Mouse (Mus musculus): ENCODE results near the gene Plcl2.

The Plcl2 gene

GRCm38 (mm10) chr17:50509251-50510104 lies at the start of gene Plcl2:
Gene Plcl2, plus strand, starts transcription at chr17:50509403.
- no peak for DNase-seq (ENCODE audit: low spot score)

- DNase-seq (ENCODE audit: low spot score): no peak
Measured at GRCm38 (mm10) chr17:50460301-50460700, 48.9 kb upstream of the Plcl2 start.

- no peak for DNase-seq (ENCODE audit: low spot score)
Measured at GRCm38 (mm10) chr17:50467438-50467837, 41.8 kb upstream of the Plcl2 start.

- DNase-seq (ENCODE audit: low spot score): no peak
Measured at GRCm38 (mm10) chr17:50469126-50469525, 40.1 kb upstream of the Plcl2 start.

GRCm38 (mm10) chr17:50469543-50470431 lies 39.4 kb upstream of the Plcl2 start:
- DNase-seq (ENCODE audit: low spot score): no peak

- DNase-seq (ENCODE audit: low spot score): peak; percentile 71
Measured at GRCm38 (mm10) chr17:50470432-50471078, 38.6 kb upstream of the Plcl2 start.

- DNase-seq (ENCODE audit: low spot score): no peak
Measured at GRCm38 (mm10) chr17:50471230-50471629, 38.0 kb upstream of the Plcl2 start.

- DNase-seq (ENCODE audit: low spot score): no peak
Measured at GRCm38 (mm10) chr17:50477277-50477676, 31.9 kb upstream of the Plcl2 start.

GRCm38 (mm10) chr17:50480867-50481266 lies 28.3 kb upstream of the Plcl2 start:
- DNase-seq (ENCODE audit: low spot score): peak; percentile 10

- DNase-seq (ENCODE audit: low spot score): no peak
Measured at GRCm38 (mm10) chr17:50483700-50484099, 25.5 kb upstream of the Plcl2 start.

- no peak for DNase-seq (ENCODE audit: low spot score)
Measured at GRCm38 (mm10) chr17:50484981-50485380, 24.2 kb upstream of the Plcl2 start.

GRCm38 (mm10) chr17:50487058-50487618 lies 22.1 kb upstream of the Plcl2 start:
- no peak for DNase-seq (ENCODE audit: low spot score)

- DNase-seq (ENCODE audit: low spot score): no peak
Measured at GRCm38 (mm10) chr17:50487670-50488069, 21.5 kb upstream of the Plcl2 start.

GRCm38 (mm10) chr17:50488406-50488805 lies 20.8 kb upstream of the Plcl2 start:
- DNase-seq (ENCODE audit: low spot score): no peak

GRCm38 (mm10) chr17:50488895-50489294 lies 20.3 kb upstream of the Plcl2 start:
- DNase-seq (ENCODE audit: low spot score): no peak

GRCm38 (mm10) chr17:50490644-50491430 lies 18.4 kb upstream of the Plcl2 start:
- DNase-seq (ENCODE audit: low spot score): no peak

GRCm38 (mm10) chr17:50491496-50491895 lies 17.7 kb upstream of the Plcl2 start:
- no peak for DNase-seq (ENCODE audit: low spot score)

GRCm38 (mm10) chr17:50495216-50495889 lies 13.8 kb upstream of the Plcl2 start:
- no peak for DNase-seq (ENCODE audit: low spot score)

GRCm38 (mm10) chr17:50498062-50498697 lies 11.0 kb upstream of the Plcl2 start:
- no peak for DNase-seq (ENCODE audit: low spot score)
